Mouse (Mus musculus): ENCODE data around the gene Ankrd9.

- TF ChIP-seq POLR2A (IDR thresholded peaks at IDR 0.05; ENCODE audit: extremely low read depth, insufficient read depth, low read length): no peak
- no peak for TF ChIP-seq CTCF (IDR thresholded peaks at IDR 0.05; ENCODE audit: low read depth, low read length)
Measured at GRCm38 (mm10) chr12:111007134-111008103, 28.6 kb upstream of the Ankrd9 start.
